Mouse (Mus musculus) MEL (cell line): ENCODE measurements at regions not wholly inside any gene's neighbourhood (a gene's known extent, or its start where the extent isn't known, plus 50 kb on each side); places are given as distances from the start of the nearest gene placed in this dataset.

Experiments used
- DNase-seq: peaks from one replicate; pipeline ENCODE4 v3.0.0; 2011; ENCODE audit warnings: low read depth, low spot score
- H3K27ac ChIP-seq: 2 replicates; pipeline ENCODE4 v1.5.1; 2012; ENCODE audit warnings: low read depth, mild to moderate bottlenecking, control low read depth, low read length, moderate library complexity; ENCODE audit not compliant: control insufficient read depth
- H3K27me3 ChIP-seq, 2 experiments: fragments of 150-350 bp in 1 of 2; sonication (generic) in 1 of 2; 2 replicates each; pipeline ENCODE4 v1.6.1; 2012; ENCODE audit warnings: low read length in 2 of 2, mild to moderate bottlenecking in 2 of 2, improper control_type of control experiment in 1 of 2, moderate library complexity in 1 of 2; ENCODE audit not compliant: insufficient read depth in 2 of 2, control insufficient read depth in 1 of 2
- H3K36me3 ChIP-seq, 2 experiments: 2 replicates each; pipeline ENCODE4 v1.6.1; 2012 to 2014; ENCODE audit warnings: low read length in 2 of 2, improper control_type of control experiment in 1 of 2, inconsistent platforms in 1 of 2, mild to moderate bottlenecking in 1 of 2; ENCODE audit not compliant: insufficient read depth in 2 of 2, control insufficient read depth in 1 of 2
- H3K4me1 ChIP-seq, 2 experiments: fragments of 150-350 bp in 1 of 2; sonication (generic) in 1 of 2; 2 replicates each; pipeline ENCODE4 v1.6.1; 2012; ENCODE audit warnings: low read length in 2 of 2, improper control_type of control experiment in 1 of 2, mild to moderate bottlenecking in 1 of 2; ENCODE audit not compliant: insufficient read depth in 2 of 2, control insufficient read depth in 1 of 2
- H3K4me3 ChIP-seq, 2 experiments: fragments of 150-350 bp in 1 of 2; sonication (generic) in 1 of 2; 2 replicates each; pipeline ENCODE4 v1.5.1; 2012; ENCODE audit warnings: low read depth in 2 of 2, low read length in 2 of 2, mild to moderate bottlenecking in 2 of 2, moderate library complexity in 2 of 2, control low read depth in 1 of 2, improper control_type of control experiment in 1 of 2; ENCODE audit not compliant: control insufficient read depth in 1 of 2, insufficient read depth in 1 of 2
- H3K79me2 ChIP-seq: 2 replicates; pipeline ENCODE4 v1.6.1; 2012; ENCODE audit warnings: mild to moderate bottlenecking, low read length, moderate library complexity; ENCODE audit not compliant: control insufficient read depth, poor library complexity, insufficient read depth
- H3K9ac ChIP-seq: 2 replicates; pipeline ENCODE4 v1.6.1; 2012; ENCODE audit warnings: low read depth, mild to moderate bottlenecking, control low read depth, low read length, moderate library complexity; ENCODE audit not compliant: control insufficient read depth, poor library complexity, severe bottlenecking
- H3K9me3 ChIP-seq: fragments of 150-350 bp; sonication (generic); replicated peaks from 2 replicates; pipeline ENCODE4 v1.6.1; 2012; ENCODE audit warnings: mild to moderate bottlenecking, low read length, improper control_type of control experiment, moderate library complexity; ENCODE audit not compliant: insufficient read depth
- BHLHE40 ChIP-seq: IDR thresholded peaks from 2 replicates; pipeline ENCODE4 v1.6.1; 2012; ENCODE audit warnings: low read depth, mild to moderate bottlenecking, inconsistent platforms, low read length, improper control_type of control experiment, borderline replicate concordance
- CHD1 ChIP-seq: IDR thresholded peaks from 2 replicates; pipeline ENCODE4 v1.6.1; 2012; ENCODE audit warnings: low read depth, mild to moderate bottlenecking, inconsistent platforms, low read length, improper control_type of control experiment
- CTCF ChIP-seq, 3 experiments: IDR thresholded peaks in 2 of 3; conservative IDR thresholded peaks in 1 of 3; 2 replicates each; pipeline ENCODE4 v1.5.1; 2011 to 2012; ENCODE audit warnings: low read length in 3 of 3, low read depth in 2 of 3, mild to moderate bottlenecking in 2 of 3, improper control_type of control experiment in 1 of 3, inconsistent platforms in 1 of 3, mixed read lengths in 1 of 3, moderate library complexity in 1 of 3; ENCODE audit not compliant: control insufficient read depth in 1 of 3, insufficient read depth in 1 of 3, poor library complexity in 1 of 3, severe bottlenecking in 1 of 3
- EP300 ChIP-seq, 2 experiments: IDR thresholded peaks; 2 replicates each; pipeline ENCODE4 v1.6.1; 2011; ENCODE audit warnings: improper control_type of control experiment in 2 of 2, low read length in 2 of 2, low read depth in 1 of 2, mild to moderate bottlenecking in 1 of 2
- GABPA ChIP-seq: IDR thresholded peaks from 2 replicates; pipeline ENCODE4 v1.6.1; 2012; ENCODE audit warnings: low read depth, mild to moderate bottlenecking, inconsistent platforms, low read length, improper control_type of control experiment, moderate library complexity
- GATA1 ChIP-seq: IDR thresholded peaks from 2 replicates; pipeline ENCODE4 v1.6.1; 2011; ENCODE audit warnings: low read depth, low read length, improper control_type of control experiment
- HCFC1 ChIP-seq: IDR thresholded peaks from 2 replicates; pipeline ENCODE4 v1.6.1; 2012; ENCODE audit warnings: low read depth, mild to moderate bottlenecking, inconsistent platforms, low read length, improper control_type of control experiment, moderate library complexity
- MAX ChIP-seq: IDR thresholded peaks from 2 replicates; pipeline ENCODE4 v1.6.1; 2011; ENCODE audit warnings: low read length, improper control_type of control experiment
- MAZ ChIP-seq: IDR thresholded peaks from 2 replicates; pipeline ENCODE4 v1.6.1; 2012; ENCODE audit warnings: low read depth, mild to moderate bottlenecking, inconsistent platforms, low read length, improper control_type of control experiment
- MXI1 ChIP-seq: IDR thresholded peaks from 2 replicates; pipeline ENCODE4 v1.6.1; 2011; ENCODE audit warnings: mild to moderate bottlenecking, low read depth, low read length, improper control_type of control experiment
- MYC ChIP-seq: IDR thresholded peaks from 2 replicates; pipeline ENCODE4 v1.6.1; 2011; ENCODE audit warnings: low read depth, mild to moderate bottlenecking, low read length, improper control_type of control experiment, moderate library complexity
- POLR2A ChIP-seq, 2 experiments: IDR thresholded peaks; 2 replicates each; pipeline ENCODE4 v1.6.1; 2011 to 2012; ENCODE audit warnings: low read length in 2 of 2, mild to moderate bottlenecking in 2 of 2, control low read depth in 1 of 2, improper control_type of control experiment in 1 of 2, low read depth in 1 of 2, moderate library complexity in 1 of 2; ENCODE audit not compliant: control insufficient read depth in 1 of 2, insufficient read depth in 1 of 2, poor library complexity in 1 of 2
- POLR2AphosphoS2 ChIP-seq: IDR thresholded peaks from 2 replicates; pipeline ENCODE4 v1.6.1; 2011; ENCODE audit warnings: low read length, improper control_type of control experiment
- SIN3A ChIP-seq: IDR thresholded peaks from 2 replicates; pipeline ENCODE4 v1.6.1; 2012; ENCODE audit warnings: low read length, improper control_type of control experiment, inconsistent platforms
- TAL1 ChIP-seq: IDR thresholded peaks from 2 replicates; pipeline ENCODE4 v1.6.1; 2012; ENCODE audit warnings: mild to moderate bottlenecking, inconsistent platforms, low read length, moderate library complexity, mixed read lengths
- USF1 ChIP-seq: IDR thresholded peaks from 2 replicates; pipeline ENCODE4 v1.6.1; 2014; ENCODE audit warnings: low read depth, mild to moderate bottlenecking, inconsistent platforms, low read length, improper control_type of control experiment, moderate library complexity
- USF2 ChIP-seq, 2 experiments: IDR thresholded peaks; 2 replicates each; pipeline ENCODE4 v1.6.1; 2011 to 2012; ENCODE audit warnings: improper control_type of control experiment in 2 of 2, low read length in 2 of 2, borderline replicate concordance in 1 of 2, inconsistent platforms in 1 of 2, low read depth in 1 of 2, mild to moderate bottlenecking in 1 of 2; ENCODE audit not compliant: insufficient read depth in 1 of 2
- ZC3H11A ChIP-seq: IDR thresholded peaks from 2 replicates; pipeline ENCODE4 v1.6.1; 2012; ENCODE audit warnings: low read depth, mild to moderate bottlenecking, inconsistent platforms, low read length, improper control_type of control experiment
- ZKSCAN1 ChIP-seq: IDR thresholded peaks from 2 replicates; pipeline ENCODE4 v1.6.1; 2012; ENCODE audit warnings: low read depth, mild to moderate bottlenecking, inconsistent platforms, low read length, improper control_type of control experiment, moderate library complexity
- ZMIZ1 ChIP-seq: IDR thresholded peaks from 2 replicates; pipeline ENCODE4 v1.6.1; 2012; ENCODE audit warnings: low read depth, mild to moderate bottlenecking, inconsistent platforms, low read length, improper control_type of control experiment, moderate library complexity
- ZNF384 ChIP-seq: IDR thresholded peaks from 2 replicates; pipeline ENCODE4 v1.6.1; 2012; ENCODE audit warnings: low read depth, mild to moderate bottlenecking, inconsistent platforms, low read length, improper control_type of control experiment

DNA sequence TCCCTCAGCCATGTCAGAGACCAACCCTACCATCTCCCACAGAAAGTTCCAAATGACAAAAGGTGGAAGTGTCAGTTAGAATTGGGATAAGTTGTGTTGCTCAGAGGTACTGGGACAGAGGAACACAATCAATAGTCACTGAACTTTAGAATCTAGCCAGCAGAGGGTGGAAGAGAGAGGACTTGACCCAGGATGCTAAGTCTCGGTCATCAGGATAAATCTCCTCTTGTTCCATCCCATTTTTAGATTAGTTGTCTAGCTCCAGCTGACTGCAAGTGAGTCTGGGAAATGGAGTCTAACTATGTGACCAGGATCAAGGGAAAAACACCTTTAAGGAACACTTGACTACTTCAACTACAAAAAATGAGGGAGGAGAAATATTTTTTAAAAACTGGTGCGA, 91.5 kb downstream of the Fam84b start:
- no peaks in the 10 kb centered on the region for H3K4me1 ChIP-seq
- no peak for DNase-seq
- no peak overlapping the region for H3K27ac ChIP-seq
- TF ChIP-seq ZKSCAN1 = no peak
- no peak for TF ChIP-seq ZC3H11A
- no peak for TF ChIP-seq HCFC1
- no peak for TF ChIP-seq POLR2AphosphoS2
- no peak for TF ChIP-seq GATA1
- TF ChIP-seq EP300 (IDR thresholded peaks at IDR 0.05; ENCODE audit: low read depth in 1 of 2, low read length in 2 of 2) = no peak
- no peak for TF ChIP-seq BHLHE40
- no peak for TF ChIP-seq USF1
- TF ChIP-seq MAZ = no peak
- no peak for TF ChIP-seq SIN3A
- no peaks in the 10 kb centered on the region for H3K79me2 ChIP-seq
- H3K27me3 ChIP-seq = no peaks in the 10 kb centered on the region
- no peak overlapping the region for H3K9ac ChIP-seq
- H3K9me3 ChIP-seq = no peaks in the 10 kb centered on the region
- no peak overlapping the region for H3K4me3 ChIP-seq
- H3K36me3 ChIP-seq = no peaks in the 10 kb centered on the region

DNA sequence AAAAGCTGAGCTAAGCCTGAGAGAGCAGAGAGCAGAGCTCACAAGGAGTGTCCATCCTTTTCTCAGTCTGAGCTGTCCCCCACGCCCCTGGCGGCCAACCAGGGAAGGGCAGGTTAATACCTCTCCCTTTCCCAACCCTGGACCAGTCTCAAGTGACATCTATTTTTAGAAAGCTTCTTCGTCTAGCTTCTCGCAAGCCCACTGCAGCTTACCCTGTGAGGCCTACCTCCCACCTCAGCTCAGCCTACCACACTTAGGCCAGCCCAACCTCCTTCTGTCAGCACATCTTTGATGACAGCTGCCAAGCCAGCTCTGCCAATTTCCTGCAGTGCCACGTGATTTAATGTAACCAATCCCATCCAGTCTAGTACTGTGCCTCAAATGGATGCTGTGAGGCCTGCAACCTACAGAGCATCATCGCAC, 93.6 kb downstream of the Fam84b start:
- DNase-seq = no peak
- H3K79me2 ChIP-seq = no peaks in the 10 kb centered on the region
- H3K27me3 ChIP-seq = no peaks in the 10 kb centered on the region
- no peaks in the 10 kb centered on the region for H3K4me1 ChIP-seq
- no peak overlapping the region for H3K27ac ChIP-seq
- no peaks in the 10 kb centered on the region for H3K9me3 ChIP-seq
- no peaks in the 10 kb centered on the region for H3K36me3 ChIP-seq
- H3K9ac ChIP-seq = no peak overlapping the region
- H3K4me3 ChIP-seq = no peak overlapping the region
- no peak for TF ChIP-seq MYC
- no peak for TF ChIP-seq ZNF384
- TF ChIP-seq CHD1 = no peak
- TF ChIP-seq POLR2A (IDR thresholded peaks at IDR 0.05; ENCODE audit: control insufficient read depth in 1 of 2, insufficient read depth in 1 of 2, low read depth in 1 of 2, low read length in 2 of 2, poor library complexity in 1 of 2) = no peak
- no peak for TF ChIP-seq EP300 (IDR thresholded peaks at IDR 0.05; ENCODE audit: low read depth in 1 of 2, low read length in 2 of 2)
- no peak for TF ChIP-seq MAX
- peak; percentile 14 to 37 (median 34); a peak in 5 of 6 replicates for TF ChIP-seq CTCF (IDR thresholded peaks at IDR 0.05 in 2 of 3, conservative IDR thresholded peaks at IDR 0.05 in 1 of 3; ENCODE audit: control insufficient read depth in 1 of 3, insufficient read depth in 1 of 3, low read depth in 2 of 3, low read length in 3 of 3, poor library complexity in 1 of 3, severe bottlenecking in 1 of 3)
- TF ChIP-seq, all 39 proteins: peak for 1

DNA sequence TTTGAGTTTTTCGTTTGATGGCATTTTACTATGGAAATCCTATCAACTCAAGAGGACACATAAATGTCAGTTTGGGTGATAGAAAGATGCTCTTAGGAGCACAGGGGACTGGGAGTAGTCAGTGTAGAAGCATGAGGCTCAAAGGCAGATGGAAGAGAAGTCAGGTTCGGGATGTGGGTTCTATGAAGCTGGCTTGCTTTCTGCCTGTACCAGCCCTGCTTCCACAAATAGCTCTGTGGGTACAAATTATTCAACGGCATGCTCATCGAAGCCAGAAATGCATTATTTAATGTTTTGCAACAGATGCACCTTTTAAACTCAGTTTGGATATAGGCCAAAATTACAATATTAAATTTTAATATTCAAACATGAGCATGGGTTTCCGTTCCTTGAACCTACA, 99.3 kb downstream of the Fam84b start:
- no peaks in the 10 kb centered on the region for H3K79me2 ChIP-seq
- TF ChIP-seq USF2 (IDR thresholded peaks at IDR 0.05; ENCODE audit: borderline replicate concordance in 1 of 2, insufficient read depth in 1 of 2, low read depth in 1 of 2, low read length in 2 of 2) = no peak
- no peak for TF ChIP-seq MXI1
- no peak for TF ChIP-seq HCFC1
- no peak for TF ChIP-seq MAX
- TF ChIP-seq CHD1 = no peak
- TF ChIP-seq ZKSCAN1 = no peak
- TF ChIP-seq ZMIZ1 = no peak
- TF ChIP-seq TAL1 = no peak
- no peak for TF ChIP-seq CTCF (IDR thresholded peaks at IDR 0.05 in 2 of 3, conservative IDR thresholded peaks at IDR 0.05 in 1 of 3; ENCODE audit: control insufficient read depth in 1 of 3, insufficient read depth in 1 of 3, low read depth in 2 of 3, low read length in 3 of 3, poor library complexity in 1 of 3, severe bottlenecking in 1 of 3)
- TF ChIP-seq ZC3H11A = no peak
- TF ChIP-seq GATA1 = no peak
- no peak for TF ChIP-seq GABPA
- TF ChIP-seq POLR2A (IDR thresholded peaks at IDR 0.05; ENCODE audit: control insufficient read depth in 1 of 2, insufficient read depth in 1 of 2, low read depth in 1 of 2, low read length in 2 of 2, poor library complexity in 1 of 2) = no peak
- TF ChIP-seq POLR2AphosphoS2 = no peak
- no peak overlapping the region for H3K4me3 ChIP-seq
- no peaks in the 10 kb centered on the region for H3K27me3 ChIP-seq
- DNase-seq = no peak
- H3K36me3 ChIP-seq = no peaks in the 10 kb centered on the region
- no peak overlapping the region for H3K9ac ChIP-seq
- H3K27ac ChIP-seq = no peak overlapping the region
- H3K4me1 ChIP-seq = no peaks in the 10 kb centered on the region
- H3K9me3 ChIP-seq = no peaks in the 10 kb centered on the region
